Mouse (Mus musculus): ENCODE measurements around the gene Rpa2. TPM values are rescaled to one million over a fixed set of nuclear protein-coding genes. Genes with fewer than 3 reads are reported as not detected.
"Not testable (repeated sequence)": the region's sequence is repeated elsewhere in the genome, so short reads cannot be mapped to it uniquely, and the experiment has no call there.

Gene Rpa2
- polyA plus RNA-seq (2016; fragmentation: Nextera tagmentation; extraction: Ambion mirVana), result 146 and 156 TPM in 2 replicates

- peak within 1 kb of the TSS; percentile 83 for H3K9ac ChIP-seq (replicated peaks)
- no peaks in the 10 kb centered on the region for H3K27me3 ChIP-seq
- under 1% methylated on average over 71 of the region's 71 CpGs for WGBS
- H3K27ac ChIP-seq, result peak within 1 kb of the TSS; percentile 84
- ATAC-seq (ENCODE audit: insufficient number of reproducible peaks, insufficient read depth, low FRiP score, low TSS enrichment, low read depth), result peak; percentile 95
- peaks cover 9% of the 10 kb centered on the region for H3K4me1 ChIP-seq (replicated peaks)
- H3K9me3 ChIP-seq, result no peaks in the 10 kb centered on the region
- H3K36me3 ChIP-seq, result peaks cover 32% of the 10 kb centered on the region
- H3K4me3 ChIP-seq (replicated peaks), result peak within 1 kb of the TSS; percentile 89
- H3K4me2 ChIP-seq, result peak within 1 kb of the TSS; percentile 80
Observed at GRCm38 (mm10) chr4:132767914-132768876, at the start of gene Rpa2. Gene Rpa2, plus strand, starts transcription at chr4:132768332.

GRCm38 (mm10) chr4:132728233-132728632 lies 39.9 kb upstream of the Rpa2 start:
- no peak overlapping the region for H3K27ac ChIP-seq
- no peak overlapping the region for H3K9ac ChIP-seq (replicated peaks)
- no peak overlapping the region for H3K4me3 ChIP-seq (replicated peaks)
- H3K4me1 ChIP-seq (replicated peaks), result peaks cover 10% of the 10 kb centered on the region
- 87% methylated on average over 8 of the region's 8 CpGs for WGBS
- peaks cover 41% of the 10 kb centered on the region for H3K36me3 ChIP-seq
- H3K4me2 ChIP-seq, result no peak overlapping the region
- no peaks in the 10 kb centered on the region for H3K9me3 ChIP-seq
- H3K27me3 ChIP-seq, result no peaks in the 10 kb centered on the region
- no peak for ATAC-seq (ENCODE audit: insufficient number of reproducible peaks, insufficient read depth, low FRiP score, low TSS enrichment, low read depth)

GRCm38 (mm10) chr4:132731616-132732015 lies 36.5 kb upstream of the Rpa2 start:
- Histone ChIP-seq H3K9me3 (no peaks in the 10 kb centered on the region), H3K27ac (no peak overlapping the region), H3K9ac (replicated peaks) (no peak overlapping the region), H3K27me3 (no peaks in the 10 kb centered on the region), H3K4me1 (replicated peaks) (peaks cover 10% of the 10 kb centered on the region), H3K36me3 (peaks cover 16% of the 10 kb centered on the region), H3K4me2 (peak overlapping the region; percentile 84), H3K4me3 (replicated peaks) (peak overlapping the region; percentile 58)
- WGBS, result 50% methylated on average over 12 of the region's 12 CpGs
- no peak for ATAC-seq (ENCODE audit: insufficient number of reproducible peaks, insufficient read depth, low FRiP score, low TSS enrichment, low read depth)

- 2% methylated on average over 34 of the region's 34 CpGs for WGBS
- peaks cover 11% of the 10 kb centered on the region for H3K36me3 ChIP-seq
- peak within 1 kb of the TSS; percentile 65 for H3K9ac ChIP-seq (replicated peaks)
- peak within 1 kb of the TSS; percentile 58 for H3K4me3 ChIP-seq (replicated peaks)
- no peak within 1 kb of the TSS for H3K27ac ChIP-seq
- H3K4me1 ChIP-seq (replicated peaks), result peaks cover 10% of the 10 kb centered on the region
- no peaks in the 10 kb centered on the region for H3K9me3 ChIP-seq
- H3K4me2 ChIP-seq, result peak within 1 kb of the TSS; percentile 84
- ATAC-seq (ENCODE audit: insufficient number of reproducible peaks, insufficient read depth, low FRiP score, low TSS enrichment, low read depth), result peak; percentile 88
- H3K27me3 ChIP-seq, result no peaks in the 10 kb centered on the region
Observed at GRCm38 (mm10) chr4:132732148-132732684, 35.9 kb upstream of the Rpa2 start, which contains the start of gene Xkr8. Gene Xkr8, minus strand, starts transcription at chr4:132732546.

GRCm38 (mm10) chr4:132733071-132733770 lies 34.9 kb upstream of the Rpa2 start:
- no peaks in the 10 kb centered on the region for H3K27me3 ChIP-seq
- H3K9ac ChIP-seq (replicated peaks), result no peak overlapping the region
- WGBS, result 92% methylated on average over 25 of the region's 25 CpGs
- no peak overlapping the region for H3K4me3 ChIP-seq (replicated peaks)
- H3K4me1 ChIP-seq (replicated peaks), result peaks cover 10% of the 10 kb centered on the region
- H3K27ac ChIP-seq, result no peak overlapping the region
- H3K4me2 ChIP-seq, result no peak overlapping the region
- no peaks in the 10 kb centered on the region for H3K9me3 ChIP-seq
- peaks cover 1% of the 10 kb centered on the region; the same call in 1 of the 2 replicates for H3K36me3 ChIP-seq
- no peak for ATAC-seq (ENCODE audit: insufficient number of reproducible peaks, insufficient read depth, low FRiP score, low TSS enrichment, low read depth)

- H3K4me1 ChIP-seq (replicated peaks), result peaks cover 10% of the 10 kb centered on the region
- H3K9me3 ChIP-seq, result no peaks in the 10 kb centered on the region
- no peak overlapping the region for H3K27ac ChIP-seq
- no peak for ATAC-seq (ENCODE audit: insufficient number of reproducible peaks, insufficient read depth, low FRiP score, low TSS enrichment, low read depth)
- no peaks in the 10 kb centered on the region for H3K27me3 ChIP-seq
- no peaks in the 10 kb centered on the region for H3K36me3 ChIP-seq
- no peak overlapping the region for H3K9ac ChIP-seq (replicated peaks)
- no peak overlapping the region for H3K4me2 ChIP-seq
- 86% methylated on average over 2 of the region's 2 CpGs for WGBS
- H3K4me3 ChIP-seq (replicated peaks), result no peak overlapping the region
Observed at GRCm38 (mm10) chr4:132734766-132735165, 33.4 kb upstream of the Rpa2 start.

- ATAC-seq (ENCODE audit: insufficient number of reproducible peaks, insufficient read depth, low FRiP score, low TSS enrichment, low read depth), result no peak
- no peaks in the 10 kb centered on the region for H3K9me3 ChIP-seq
- no peak overlapping the region for H3K27ac ChIP-seq
- H3K27me3 ChIP-seq, result no peaks in the 10 kb centered on the region
- H3K36me3 ChIP-seq, result no peaks in the 10 kb centered on the region
- WGBS, result 87% methylated on average over 2 of the region's 2 CpGs
- H3K4me1 ChIP-seq (replicated peaks), result peaks cover 10% of the 10 kb centered on the region
- no peak overlapping the region for H3K4me2 ChIP-seq
- no peak overlapping the region for H3K9ac ChIP-seq (replicated peaks)
- no peak overlapping the region for H3K4me3 ChIP-seq (replicated peaks)
Observed at GRCm38 (mm10) chr4:132735389-132735788, 32.7 kb upstream of the Rpa2 start.

GRCm38 (mm10) chr4:132735894-132736293 lies 32.2 kb upstream of the Rpa2 start:
- WGBS, result 71% methylated on average over 3 of the region's 3 CpGs
- Histone ChIP-seq H3K4me3 (replicated peaks) (no peak overlapping the region), H3K9ac (replicated peaks) (no peak overlapping the region), H3K27me3 (no peaks in the 10 kb centered on the region), H3K9me3 (no peaks in the 10 kb centered on the region), H3K27ac (no peak overlapping the region), H3K4me2 (no peak overlapping the region), H3K36me3 (no peaks in the 10 kb centered on the region), H3K4me1 (replicated peaks) (peaks cover 10% of the 10 kb centered on the region)
- ATAC-seq (ENCODE audit: insufficient number of reproducible peaks, insufficient read depth, low FRiP score, low TSS enrichment, low read depth), result no peak

GRCm38 (mm10) chr4:132737154-132737553 lies 31.0 kb upstream of the Rpa2 start:
- not testable (repeated sequence) for H3K27ac ChIP-seq; H3K27me3 ChIP-seq; H3K4me1 ChIP-seq (replicated peaks); H3K4me3 ChIP-seq (replicated peaks); H3K4me2 ChIP-seq; H3K9me3 ChIP-seq; H3K9ac ChIP-seq (replicated peaks); ATAC-seq (ENCODE audit: insufficient number of reproducible peaks, insufficient read depth, low FRiP score, low TSS enrichment, low read depth); H3K36me3 ChIP-seq
- WGBS, result 92% methylated on average over 9 of the region's 9 CpGs

GRCm38 (mm10) chr4:132741491-132741890 lies 26.6 kb upstream of the Rpa2 start:
- Histone ChIP-seq H3K9ac (replicated peaks) (no peak overlapping the region), H3K9me3 (no peaks in the 10 kb centered on the region), H3K27me3 (no peaks in the 10 kb centered on the region), H3K27ac (no peak overlapping the region), H3K4me3 (replicated peaks) (no peak overlapping the region), H3K4me2 (no peak overlapping the region), H3K4me1 (replicated peaks) (no peaks in the 10 kb centered on the region), H3K36me3 (no peaks in the 10 kb centered on the region)
- ATAC-seq (ENCODE audit: insufficient number of reproducible peaks, insufficient read depth, low FRiP score, low TSS enrichment, low read depth), result no peak
- 90% methylated on average over 7 of the region's 7 CpGs for WGBS

All from limb, embryonic 12.5 days (tissue).